Mouse (Mus musculus): ENCODE measurements at regions not wholly inside any gene's neighbourhood (a gene's known extent, or its start where the extent isn't known, plus 50 kb on each side); places are given as distances from the start of the nearest gene placed in this dataset.
"Not testable (repeated sequence)": the region's sequence is repeated elsewhere in the genome, so short reads cannot be mapped to it uniquely, and the experiment has no call there.

- TF ChIP-seq CTCF (IDR thresholded peaks at IDR 0.05; ENCODE audit: low read depth, low read length) (no peak), POLR2A (IDR thresholded peaks at IDR 0.05; ENCODE audit: extremely low read depth, insufficient read depth, low read length) (no peak)
- H3K79me2 ChIP-seq (ENCODE audit: control insufficient read depth, insufficient read depth, low read length) = no peaks in the 10 kb centered on the region
- no peaks in the 10 kb centered on the region for H3K4me1 ChIP-seq (ENCODE audit: control insufficient read depth, insufficient read depth, low read length)
- H3K4me3 ChIP-seq (ENCODE audit: insufficient read depth, low read depth, low read length) = no peak overlapping the region
- no peak overlapping the region for H3K27ac ChIP-seq (replicated peaks; ENCODE audit: insufficient read depth, low read depth, low read length)
- H3K27me3 ChIP-seq (ENCODE audit: control insufficient read depth, insufficient read depth, low read length) = no peaks in the 10 kb centered on the region
- peak; percentile 33 for DNase-seq (ENCODE audit: extremely low read depth, low read depth, low spot score)
- H3K9ac ChIP-seq (ENCODE audit: low read depth, low read length) = no peak overlapping the region
- H3K36me3 ChIP-seq (ENCODE audit: control insufficient read depth, insufficient read depth, low read length) = no peaks in the 10 kb centered on the region
Measured at GRCm38 (mm10) chr12:14271216-14271615, 119.4 kb upstream of the Fam84a start.

GRCm38 (mm10) chr12:14261102-14261501 lies 109.2 kb upstream of the Fam84a start:
- no peak overlapping the region for H3K9ac ChIP-seq (ENCODE audit: low read depth, low read length)
- no peak overlapping the region for H3K4me3 ChIP-seq (ENCODE audit: insufficient read depth, low read depth, low read length)
- H3K27me3 ChIP-seq (ENCODE audit: control insufficient read depth, insufficient read depth, low read length) = no peaks in the 10 kb centered on the region
- DNase-seq (ENCODE audit: extremely low read depth, low read depth, low spot score) = no peak
- no peaks in the 10 kb centered on the region for H3K4me1 ChIP-seq (ENCODE audit: control insufficient read depth, insufficient read depth, low read length)
- no peak overlapping the region for H3K27ac ChIP-seq (replicated peaks; ENCODE audit: insufficient read depth, low read depth, low read length)
- no peaks in the 10 kb centered on the region for H3K36me3 ChIP-seq (ENCODE audit: control insufficient read depth, insufficient read depth, low read length)
- WGBS = 84% methylated on average over 2 of the region's 2 CpGs
- no peaks in the 10 kb centered on the region for H3K79me2 ChIP-seq (ENCODE audit: control insufficient read depth, insufficient read depth, low read length)
- TF ChIP-seq CTCF (IDR thresholded peaks at IDR 0.05; ENCODE audit: low read depth, low read length) (no peak), POLR2A (IDR thresholded peaks at IDR 0.05; ENCODE audit: extremely low read depth, insufficient read depth, low read length) (no peak)

- no peaks in the 10 kb centered on the region for H3K36me3 ChIP-seq (ENCODE audit: control insufficient read depth, insufficient read depth, low read length)
- no peaks in the 10 kb centered on the region for H3K27me3 ChIP-seq (ENCODE audit: control insufficient read depth, insufficient read depth, low read length)
- DNase-seq (ENCODE audit: extremely low read depth, low read depth, low spot score) = no peak
- H3K27ac ChIP-seq (replicated peaks; ENCODE audit: insufficient read depth, low read depth, low read length) = no peak overlapping the region
- no peak overlapping the region for H3K4me3 ChIP-seq (ENCODE audit: insufficient read depth, low read depth, low read length)
- WGBS = 86% methylated on average over 4 of the region's 4 CpGs
- H3K4me1 ChIP-seq (ENCODE audit: control insufficient read depth, insufficient read depth, low read length) = no peaks in the 10 kb centered on the region
- TF ChIP-seq POLR2A (IDR thresholded peaks at IDR 0.05; ENCODE audit: extremely low read depth, insufficient read depth, low read length) (no peak), CTCF (IDR thresholded peaks at IDR 0.05; ENCODE audit: low read depth, low read length) (no peak)
- no peak overlapping the region for H3K9ac ChIP-seq (ENCODE audit: low read depth, low read length)
- no peaks in the 10 kb centered on the region for H3K79me2 ChIP-seq (ENCODE audit: control insufficient read depth, insufficient read depth, low read length)
Measured at GRCm38 (mm10) chr12:14260288-14260687, 108.4 kb upstream of the Fam84a start.

- 85% methylated on average over 5 of the region's 5 CpGs for WGBS
- DNase-seq (ENCODE audit: extremely low read depth, low read depth, low spot score) = no peak
- Histone ChIP-seq H3K9ac (ENCODE audit: low read depth, low read length) (no peak overlapping the region), H3K36me3 (ENCODE audit: control insufficient read depth, insufficient read depth, low read length) (no peaks in the 10 kb centered on the region), H3K4me1 (ENCODE audit: control insufficient read depth, insufficient read depth, low read length) (no peaks in the 10 kb centered on the region), H3K27me3 (ENCODE audit: control insufficient read depth, insufficient read depth, low read length) (no peaks in the 10 kb centered on the region), H3K27ac (replicated peaks; ENCODE audit: insufficient read depth, low read depth, low read length) (no peak overlapping the region), H3K4me3 (ENCODE audit: insufficient read depth, low read depth, low read length) (no peak overlapping the region), H3K79me2 (ENCODE audit: control insufficient read depth, insufficient read depth, low read length) (no peaks in the 10 kb centered on the region)
- TF ChIP-seq CTCF (IDR thresholded peaks at IDR 0.05; ENCODE audit: low read depth, low read length) (no peak), POLR2A (IDR thresholded peaks at IDR 0.05; ENCODE audit: extremely low read depth, insufficient read depth, low read length) (no peak)
Measured at GRCm38 (mm10) chr12:14253336-14253735, 101.5 kb upstream of the Fam84a start.

- Histone ChIP-seq H3K79me2 (ENCODE audit: control insufficient read depth, insufficient read depth, low read length) (no peaks in the 10 kb centered on the region), H3K4me1 (ENCODE audit: control insufficient read depth, insufficient read depth, low read length) (no peaks in the 10 kb centered on the region), H3K4me3 (ENCODE audit: insufficient read depth, low read depth, low read length) (no peak overlapping the region), H3K27me3 (ENCODE audit: control insufficient read depth, insufficient read depth, low read length) (no peaks in the 10 kb centered on the region), H3K36me3 (ENCODE audit: control insufficient read depth, insufficient read depth, low read length) (no peaks in the 10 kb centered on the region), H3K27ac (replicated peaks; ENCODE audit: insufficient read depth, low read depth, low read length) (no peak overlapping the region), H3K9ac (ENCODE audit: low read depth, low read length) (no peak overlapping the region)
- WGBS = 87% methylated on average over 4 of the region's 4 CpGs
- DNase-seq (ENCODE audit: extremely low read depth, low read depth, low spot score) = no peak
- TF ChIP-seq CTCF (IDR thresholded peaks at IDR 0.05; ENCODE audit: low read depth, low read length) (no peak), POLR2A (IDR thresholded peaks at IDR 0.05; ENCODE audit: extremely low read depth, insufficient read depth, low read length) (no peak)
Measured at GRCm38 (mm10) chr12:14250124-14250523, 98.3 kb upstream of the Fam84a start.

- WGBS = 90% methylated on average over 6 of the region's 6 CpGs
- not testable (repeated sequence) for DNase-seq (ENCODE audit: extremely low read depth, low read depth, low spot score); H3K9ac ChIP-seq (ENCODE audit: low read depth, low read length); H3K4me1 ChIP-seq (ENCODE audit: control insufficient read depth, insufficient read depth, low read length); H3K79me2 ChIP-seq (ENCODE audit: control insufficient read depth, insufficient read depth, low read length); H3K36me3 ChIP-seq (ENCODE audit: control insufficient read depth, insufficient read depth, low read length); H3K27me3 ChIP-seq (ENCODE audit: control insufficient read depth, insufficient read depth, low read length); H3K27ac ChIP-seq (replicated peaks; ENCODE audit: insufficient read depth, low read depth, low read length); H3K4me3 ChIP-seq (ENCODE audit: insufficient read depth, low read depth, low read length)
Measured at GRCm38 (mm10) chr12:14242720-14243119, 90.9 kb upstream of the Fam84a start.

Measured in liver, adult 2 months (tissue).